Mouse (Mus musculus) MEL (cell line): ENCODE data around the gene Tcf12. TPM values are rescaled to one million over a fixed set of nuclear protein-coding genes. Genes with fewer than 3 reads are reported as not detected.

ENCODE experiments used
- DNase-seq: peaks from one replicate; pipeline ENCODE4 v3.0.0; 2011; ENCODE audit warnings: low read depth, low spot score
- H3K27ac ChIP-seq: 2 replicates; pipeline ENCODE4 v1.5.1; 2012; ENCODE audit warnings: low read depth, mild to moderate bottlenecking, control low read depth, low read length, moderate library complexity; ENCODE audit not compliant: control insufficient read depth
- H3K27me3 ChIP-seq, 2 experiments: fragments of 150-350 bp in 1 of 2; sonication (generic) in 1 of 2; 2 replicates each; pipeline ENCODE4 v1.6.1; 2012; ENCODE audit warnings: low read length in 2 of 2, mild to moderate bottlenecking in 2 of 2, improper control_type of control experiment in 1 of 2, moderate library complexity in 1 of 2; ENCODE audit not compliant: insufficient read depth in 2 of 2, control insufficient read depth in 1 of 2
- H3K36me3 ChIP-seq, 2 experiments: 2 replicates each; pipeline ENCODE4 v1.6.1; 2012 to 2014; ENCODE audit warnings: low read length in 2 of 2, improper control_type of control experiment in 1 of 2, inconsistent platforms in 1 of 2, mild to moderate bottlenecking in 1 of 2; ENCODE audit not compliant: insufficient read depth in 2 of 2, control insufficient read depth in 1 of 2
- H3K4me1 ChIP-seq, 2 experiments: fragments of 150-350 bp in 1 of 2; sonication (generic) in 1 of 2; 2 replicates each; pipeline ENCODE4 v1.6.1; 2012; ENCODE audit warnings: low read length in 2 of 2, improper control_type of control experiment in 1 of 2, mild to moderate bottlenecking in 1 of 2; ENCODE audit not compliant: insufficient read depth in 2 of 2, control insufficient read depth in 1 of 2
- H3K4me3 ChIP-seq, 2 experiments: fragments of 150-350 bp in 1 of 2; sonication (generic) in 1 of 2; 2 replicates each; pipeline ENCODE4 v1.5.1; 2012; ENCODE audit warnings: low read depth in 2 of 2, low read length in 2 of 2, mild to moderate bottlenecking in 2 of 2, moderate library complexity in 2 of 2, control low read depth in 1 of 2, improper control_type of control experiment in 1 of 2; ENCODE audit not compliant: control insufficient read depth in 1 of 2, insufficient read depth in 1 of 2
- H3K79me2 ChIP-seq: 2 replicates; pipeline ENCODE4 v1.6.1; 2012; ENCODE audit warnings: mild to moderate bottlenecking, low read length, moderate library complexity; ENCODE audit not compliant: control insufficient read depth, poor library complexity, insufficient read depth
- H3K9ac ChIP-seq: 2 replicates; pipeline ENCODE4 v1.6.1; 2012; ENCODE audit warnings: low read depth, mild to moderate bottlenecking, control low read depth, low read length, moderate library complexity; ENCODE audit not compliant: control insufficient read depth, poor library complexity, severe bottlenecking
- H3K9me3 ChIP-seq: fragments of 150-350 bp; sonication (generic); replicated peaks from 2 replicates; pipeline ENCODE4 v1.6.1; 2012; ENCODE audit warnings: mild to moderate bottlenecking, low read length, improper control_type of control experiment, moderate library complexity; ENCODE audit not compliant: insufficient read depth
- CHD1 ChIP-seq: IDR thresholded peaks from 2 replicates; pipeline ENCODE4 v1.6.1; 2012; ENCODE audit warnings: low read depth, mild to moderate bottlenecking, inconsistent platforms, low read length, improper control_type of control experiment
- CTCF ChIP-seq, 3 experiments: IDR thresholded peaks in 2 of 3; conservative IDR thresholded peaks in 1 of 3; 2 replicates each; pipeline ENCODE4 v1.5.1; 2011 to 2012; ENCODE audit warnings: low read length in 3 of 3, low read depth in 2 of 3, mild to moderate bottlenecking in 2 of 3, improper control_type of control experiment in 1 of 3, inconsistent platforms in 1 of 3, mixed read lengths in 1 of 3, moderate library complexity in 1 of 3; ENCODE audit not compliant: control insufficient read depth in 1 of 3, insufficient read depth in 1 of 3, poor library complexity in 1 of 3, severe bottlenecking in 1 of 3
- E2F4 ChIP-seq: IDR thresholded peaks from 2 replicates; pipeline ENCODE4 v1.6.1; 2011; ENCODE audit warnings: low read depth, low read length, improper control_type of control experiment, borderline replicate concordance
- ELF1 ChIP-seq: IDR thresholded peaks from 2 replicates; pipeline ENCODE4 v1.6.1; 2014; ENCODE audit warnings: low read depth, mild to moderate bottlenecking, inconsistent platforms, low read length, improper control_type of control experiment, moderate library complexity
- ETS1 ChIP-seq: IDR thresholded peaks from 2 replicates; pipeline ENCODE4 v1.6.1; 2012; ENCODE audit warnings: low read depth, mild to moderate bottlenecking, inconsistent platforms, low read length, improper control_type of control experiment, moderate library complexity
- GABPA ChIP-seq: IDR thresholded peaks from 2 replicates; pipeline ENCODE4 v1.6.1; 2012; ENCODE audit warnings: low read depth, mild to moderate bottlenecking, inconsistent platforms, low read length, improper control_type of control experiment, moderate library complexity
- GATA1 ChIP-seq: IDR thresholded peaks from 2 replicates; pipeline ENCODE4 v1.6.1; 2011; ENCODE audit warnings: low read depth, low read length, improper control_type of control experiment
- HCFC1 ChIP-seq: IDR thresholded peaks from 2 replicates; pipeline ENCODE4 v1.6.1; 2012; ENCODE audit warnings: low read depth, mild to moderate bottlenecking, inconsistent platforms, low read length, improper control_type of control experiment, moderate library complexity
- KAT2A ChIP-seq: conservative IDR thresholded peaks from 2 replicates; pipeline ENCODE4 v1.6.1; 2012; ENCODE audit warnings: low read depth, low read length, improper control_type of control experiment, inconsistent platforms
- MAX ChIP-seq: IDR thresholded peaks from 2 replicates; pipeline ENCODE4 v1.6.1; 2011; ENCODE audit warnings: low read length, improper control_type of control experiment
- MAZ ChIP-seq: IDR thresholded peaks from 2 replicates; pipeline ENCODE4 v1.6.1; 2012; ENCODE audit warnings: low read depth, mild to moderate bottlenecking, inconsistent platforms, low read length, improper control_type of control experiment
- MEF2A ChIP-seq: IDR thresholded peaks from 2 replicates; pipeline ENCODE4 v1.6.1; 2014; ENCODE audit warnings: low read depth, mild to moderate bottlenecking, inconsistent platforms, low read length, improper control_type of control experiment; ENCODE audit not compliant: poor library complexity, insufficient replicate concordance, severe bottlenecking; ENCODE audit errors: extremely low read depth
- MXI1 ChIP-seq: IDR thresholded peaks from 2 replicates; pipeline ENCODE4 v1.6.1; 2011; ENCODE audit warnings: mild to moderate bottlenecking, low read depth, low read length, improper control_type of control experiment
- MYC ChIP-seq: IDR thresholded peaks from 2 replicates; pipeline ENCODE4 v1.6.1; 2011; ENCODE audit warnings: low read depth, mild to moderate bottlenecking, low read length, improper control_type of control experiment, moderate library complexity
- NELFE ChIP-seq: IDR thresholded peaks from 2 replicates; pipeline ENCODE4 v1.6.1; 2011; ENCODE audit warnings: low read depth, low read length, improper control_type of control experiment
- NRF1 ChIP-seq: IDR thresholded peaks from 2 replicates; pipeline ENCODE4 v1.6.1; 2014; ENCODE audit warnings: low read depth, mild to moderate bottlenecking, inconsistent platforms, low read length, improper control_type of control experiment, moderate library complexity; ENCODE audit not compliant: poor library complexity, insufficient read depth, severe bottlenecking
- POLR2A ChIP-seq, 2 experiments: IDR thresholded peaks; 2 replicates each; pipeline ENCODE4 v1.6.1; 2011 to 2012; ENCODE audit warnings: low read length in 2 of 2, mild to moderate bottlenecking in 2 of 2, control low read depth in 1 of 2, improper control_type of control experiment in 1 of 2, low read depth in 1 of 2, moderate library complexity in 1 of 2; ENCODE audit not compliant: control insufficient read depth in 1 of 2, insufficient read depth in 1 of 2, poor library complexity in 1 of 2
- POLR2AphosphoS2 ChIP-seq: IDR thresholded peaks from 2 replicates; pipeline ENCODE4 v1.6.1; 2011; ENCODE audit warnings: low read length, improper control_type of control experiment
- POLR2AphosphoS5 ChIP-seq: IDR thresholded peaks from 2 replicates; pipeline ENCODE4 v1.6.1; 2012; ENCODE audit warnings: low read depth, borderline replicate concordance, mild to moderate bottlenecking, inconsistent platforms, low read length, moderate library complexity, mixed read lengths
- RAD21 ChIP-seq: IDR thresholded peaks from 2 replicates; pipeline ENCODE4 v1.6.1; 2011; ENCODE audit warnings: mild to moderate bottlenecking, low read depth, low read length, improper control_type of control experiment
- RCOR1 ChIP-seq: IDR thresholded peaks from 2 replicates; pipeline ENCODE4 v1.6.1; 2012; ENCODE audit warnings: low read depth, mild to moderate bottlenecking, inconsistent platforms, low read length, improper control_type of control experiment
- SMC3 ChIP-seq: IDR thresholded peaks from 2 replicates; pipeline ENCODE4 v1.6.1; 2011; ENCODE audit warnings: low read depth, low read length, improper control_type of control experiment
- TAL1 ChIP-seq: IDR thresholded peaks from 2 replicates; pipeline ENCODE4 v1.6.1; 2012; ENCODE audit warnings: mild to moderate bottlenecking, inconsistent platforms, low read length, moderate library complexity, mixed read lengths
- TBP ChIP-seq: IDR thresholded peaks from 2 replicates; pipeline ENCODE4 v1.8.0; 2011; ENCODE audit warnings: low read depth, low read length, improper control_type of control experiment
- USF2 ChIP-seq, 2 experiments: IDR thresholded peaks; 2 replicates each; pipeline ENCODE4 v1.6.1; 2011 to 2012; ENCODE audit warnings: improper control_type of control experiment in 2 of 2, low read length in 2 of 2, borderline replicate concordance in 1 of 2, inconsistent platforms in 1 of 2, low read depth in 1 of 2, mild to moderate bottlenecking in 1 of 2; ENCODE audit not compliant: insufficient read depth in 1 of 2
- ZC3H11A ChIP-seq: IDR thresholded peaks from 2 replicates; pipeline ENCODE4 v1.6.1; 2012; ENCODE audit warnings: low read depth, mild to moderate bottlenecking, inconsistent platforms, low read length, improper control_type of control experiment
- ZKSCAN1 ChIP-seq: IDR thresholded peaks from 2 replicates; pipeline ENCODE4 v1.6.1; 2012; ENCODE audit warnings: low read depth, mild to moderate bottlenecking, inconsistent platforms, low read length, improper control_type of control experiment, moderate library complexity
- ZMIZ1 ChIP-seq: IDR thresholded peaks from 2 replicates; pipeline ENCODE4 v1.6.1; 2012; ENCODE audit warnings: low read depth, mild to moderate bottlenecking, inconsistent platforms, low read length, improper control_type of control experiment, moderate library complexity
- ZNF384 ChIP-seq: IDR thresholded peaks from 2 replicates; pipeline ENCODE4 v1.6.1; 2012; ENCODE audit warnings: low read depth, mild to moderate bottlenecking, inconsistent platforms, low read length, improper control_type of control experiment
- polyA plus RNA-seq, 2 experiments: library from polyadenylated mRNA; stranded (reverse) in 1 of 2; unstranded in 1 of 2; fragments of >175 nt in 1 of 2; fragments of >200 nt in 1 of 2; gene quantifications; 2 replicates each; pipeline versions ENCODE4 v1.2.1 to v1.2.4; 2012; ENCODE audit warnings: low replicate concordance in 2 of 2, low read depth in 1 of 2; ENCODE audit not compliant: insufficient read length in 2 of 2, insufficient read depth in 1 of 2, missing spikeins in 1 of 2
- total RNA-seq: library from RNA; depleted of rRNA; stranded (reverse); fragments of 300-350 nt; gene quantifications from 2 replicates; pipeline ENCODE4 v1.2.3, GENCODE M21; 2012

Gene Tcf12
- total and polyA plus RNA-seq, 3 experiments = 29.3 to 70.5 (median 39.6) TPM

DNA sequence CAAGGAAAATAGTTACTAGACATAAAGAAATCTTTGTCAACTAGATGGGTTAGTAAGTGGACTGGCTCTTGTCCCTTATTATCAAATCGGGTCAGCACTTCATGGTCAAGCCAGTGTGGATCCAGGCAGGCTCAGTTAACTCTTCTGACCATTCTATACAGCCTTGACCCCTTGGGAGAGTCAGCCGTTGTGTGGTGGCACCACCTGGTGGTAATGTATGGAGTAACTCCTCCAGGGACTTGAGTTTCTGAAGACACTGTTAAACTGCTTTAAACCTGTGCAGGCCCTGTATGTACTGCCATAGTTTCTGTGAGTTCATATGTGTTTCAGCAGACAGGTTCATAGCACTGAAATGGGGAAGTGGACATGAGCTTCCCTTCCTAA lies 305.3 kb downstream of the Tcf12 start:
- H3K27ac ChIP-seq = no peak overlapping the region
- no peaks in the 10 kb centered on the region for H3K36me3 ChIP-seq
- H3K4me1 ChIP-seq = no peaks in the 10 kb centered on the region
- H3K4me3 ChIP-seq = no peak overlapping the region
- no peaks in the 10 kb centered on the region for H3K9me3 ChIP-seq
- peak; percentile 63 for DNase-seq
- H3K79me2 ChIP-seq = no peaks in the 10 kb centered on the region
- H3K9ac ChIP-seq = no peak overlapping the region
- peaks cover 15 to 17% of the 10 kb centered on the region in 2 experiments for H3K27me3 ChIP-seq
- TF ChIP-seq POLR2AphosphoS2 (no peak), ZC3H11A (peak; percentile 97), GATA1 (no peak), MEF2A (no peak), TAL1 (no peak), NRF1 (no peak), ZNF384 (no peak), CTCF (IDR thresholded peaks at IDR 0.05 in 2 of 3, conservative IDR thresholded peaks at IDR 0.05 in 1 of 3; ENCODE audit: control insufficient read depth in 1 of 3, insufficient read depth in 1 of 3, low read depth in 2 of 3, low read length in 3 of 3, poor library complexity in 1 of 3, severe bottlenecking in 1 of 3) (peak; percentile 89 to 98 (median 90)), MYC (no peak), RAD21 (peak; percentile 96), GABPA (no peak), SMC3 (peak; percentile 99), RCOR1 (no peak), ETS1 (no peak), ZMIZ1 (no peak)

GRCm38 (mm10) chr9:71805646-71806421 lies 305.8 kb downstream of the Tcf12 start:
- no peaks in the 10 kb centered on the region for H3K79me2 ChIP-seq
- H3K27me3 ChIP-seq = peaks cover 17% of the 10 kb centered on the region in 2 experiments
- TF ChIP-seq POLR2A (IDR thresholded peaks at IDR 0.05; ENCODE audit: control insufficient read depth in 1 of 2, insufficient read depth in 1 of 2, low read depth in 1 of 2, low read length in 2 of 2, poor library complexity in 1 of 2) = no peak
- TF ChIP-seq USF2 (IDR thresholded peaks at IDR 0.05; ENCODE audit: borderline replicate concordance in 1 of 2, insufficient read depth in 1 of 2, low read depth in 1 of 2, low read length in 2 of 2) = no peak
- TF ChIP-seq MAX = no peak
- TF ChIP-seq HCFC1 = no peak
- no peak for TF ChIP-seq NELFE
- no peak for TF ChIP-seq CTCF (IDR thresholded peaks at IDR 0.05 in 2 of 3, conservative IDR thresholded peaks at IDR 0.05 in 1 of 3; ENCODE audit: control insufficient read depth in 1 of 3, insufficient read depth in 1 of 3, low read depth in 2 of 3, low read length in 3 of 3, poor library complexity in 1 of 3, severe bottlenecking in 1 of 3)
- TF ChIP-seq ZNF384 = no peak
- no peak for TF ChIP-seq MXI1
- no peak for TF ChIP-seq POLR2AphosphoS5
- TF ChIP-seq MAZ = no peak
- no peak for TF ChIP-seq E2F4
- TF ChIP-seq CHD1 = no peak
- TF ChIP-seq ELF1 = no peak
- no peak for TF ChIP-seq MEF2A
- TF ChIP-seq ZKSCAN1 = no peak
- no peak for TF ChIP-seq TBP
- no peak for TF ChIP-seq KAT2A
- H3K9ac ChIP-seq = no peak overlapping the region
- H3K36me3 ChIP-seq = no peaks in the 10 kb centered on the region
- H3K4me3 ChIP-seq = no peak overlapping the region
- H3K9me3 ChIP-seq = no peaks in the 10 kb centered on the region
- H3K27ac ChIP-seq = no peak overlapping the region
- no peaks in the 10 kb centered on the region for H3K4me1 ChIP-seq
- DNase-seq = no peak
